Mouse (Mus musculus): Measurements from ENCODE around the gene Cdh3.

- no peak for TF ChIP-seq GATA1 (IDR thresholded peaks at IDR 0.05; ENCODE audit: borderline replicate concordance, low read length)
- no peak for TF ChIP-seq FLI1 (IDR thresholded peaks at IDR 0.05; ENCODE audit: low read length)
Measured at GRCm38 (mm10) chr8:106546746-106547145, 36.1 kb downstream of the Cdh3 start.

Measured in megakaryocyte, embryonic 14.5 days (primary cell).